ENCODE assay signal across 25 mouse cellular contexts in the genomic region with DNA sequence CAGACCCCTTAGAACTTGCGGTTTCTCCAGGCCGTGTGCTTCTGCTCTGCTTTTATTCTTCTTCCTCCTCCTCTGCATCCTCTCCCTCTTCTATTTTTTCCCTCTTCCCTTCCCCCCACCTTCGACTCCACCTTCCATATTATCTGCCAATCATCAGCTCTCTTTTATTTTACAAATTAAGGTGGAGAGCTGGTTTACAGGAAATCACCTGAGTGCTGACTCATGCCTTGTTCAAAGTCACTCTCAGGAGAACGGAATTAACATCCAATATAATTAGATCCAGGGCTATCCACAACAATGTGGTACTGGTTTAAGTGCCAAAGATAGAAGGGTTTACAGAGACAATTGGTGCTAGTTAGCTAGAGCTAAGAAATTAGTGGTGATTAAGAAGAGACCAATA.
DNase-seq lines count a peak whose midpoint lies in the region; TF ChIP-seq lines count a peak whose summit lies in the region.
"Had no signal": no experiment of that assay in that cellular context is flagged by ENCODE, and none has a peak within 500 bp of the region (broad histone marks: within the 10 kb centered on the region; RNA-seq: fewer than 3 reads in every experiment).

No protein-coding gene starts in this region.

- no peaks in the 10 kb centered on the region for H3K36me3 ChIP-seq in ES-E14 (ENCODE audit: control insufficient read depth, insufficient read depth, low read length, poor library complexity, severe bottlenecking)
- H3K36me3 ChIP-seq in thymus, adult 2 months (ENCODE audit: control insufficient read depth, insufficient read depth, low read length), result no peaks in the 10 kb centered on the region
- H3K36me3 ChIP-seq: G1E had no signal

- H3K4me1 ChIP-seq in ES-E14 (ENCODE audit: control insufficient read depth in 2 of 2, insufficient read depth in 2 of 2, low read length in 2 of 2, poor library complexity in 1 of 2), result peaks cover 0 to 2% of the 10 kb centered on the region in 2 experiments; a peak in 1 of 4 replicates
- no peaks in the 10 kb centered on the region for H3K4me1 ChIP-seq in thymus, adult 2 months (replicated peaks; ENCODE audit: control insufficient read depth, insufficient read depth, low read length)

- H3K9ac ChIP-seq in ES-E14 (ENCODE audit: insufficient read depth, low read depth, low read length, poor library complexity, severe bottlenecking), result no peak overlapping the region

- in situ Hi-C loops in ES-E14 (cut with MboI; ENCODE audit: low sequenced_read_pairs in 2 of 2, unreplicated experiment in 2 of 2), result no loop called here

- no peaks in the 10 kb centered on the region for H3K9me3 ChIP-seq in ES-E14 (ENCODE audit: control insufficient read depth, insufficient read depth, low read depth, low read length)
- H3K9me3 ChIP-seq: G1E had no signal

- H3K27me3 ChIP-seq in thymus, adult 2 months (ENCODE audit: control insufficient read depth, insufficient read depth, low read length), result no peaks in the 10 kb centered on the region
- H3K27me3 ChIP-seq: CH12.LX, Patski had no signal

- H3K4me3 ChIP-seq in ES-E14 (ENCODE audit: insufficient read depth in 1 of 2, low read depth in 1 of 2, low read length in 2 of 2, poor library complexity in 1 of 2, severe bottlenecking in 1 of 2), result no peak overlapping the region
- H3K4me3 ChIP-seq in thymus, adult 2 months (ENCODE audit: control insufficient read depth, insufficient read depth, low read length), result no peak overlapping the region

- TF ChIP-seq POLR2A in thymus, adult 2 months (IDR thresholded peaks at IDR 0.05; ENCODE audit: control insufficient read depth, extremely low read depth, insufficient read depth, low read length, poor library complexity), result no peak

- WGBS in thymus, adult 2 months, result 74% methylated on average over 4 of the region's 4 CpGs

- TF ChIP-seq CTCF in thymus, adult 2 months (IDR thresholded peaks at IDR 0.05; ENCODE audit: borderline replicate concordance, control insufficient read depth, extremely low read depth, insufficient read depth, low read length, poor library complexity), result no peak

- DNase-seq in ES-CJ7 (ENCODE audit: low read depth, low spot score), result peak; percentile 64
- no peak for DNase-seq in ES-E14 (ENCODE audit: low read depth, low spot score)
- peak; percentile 50 for DNase-seq in R1 (ENCODE audit: low read depth, low spot score)
- peak; percentile 15 for DNase-seq in ZHBTc4 (ENCODE audit: low read depth, low spot score)
- DNase-seq in cerebellum, postnatal 14 days, result no peak
- DNase-seq in lung, postnatal 4 days, result no peak
- DNase-seq in adipocyte (ENCODE audit: low spot score), result no peak
- no peak for DNase-seq in thymus, adult 2 months
- DNase-seq: adrenal gland, adult 2 months; adrenal gland, adult 8-10 months; adrenal gland, postnatal 10 days; adrenal gland, postnatal 14 days; adrenal gland, postnatal 25 days; adrenal gland, postnatal 36 days; B cell, adult 2 months; cerebellum, adult 11 months; cerebellum, adult 11-12 months; cerebellum, adult 18-20 months; cerebellum, adult 2 months; cerebellum, adult 8-10 months; cerebellum, adult 9-10 months; cerebellum, adult 9-11 months had no signal

- no peak overlapping the region for H3K27ac ChIP-seq in ES-E14 (ENCODE audit: insufficient read depth, low read depth, low read length, poor library complexity, severe bottlenecking)
- H3K27ac ChIP-seq in thymus, adult 2 months (ENCODE audit: control insufficient read depth, insufficient read depth, low read length), result no peak overlapping the region

TF ChIP-seq in ES-E14, 5 proteins besides CTCF, POLR2A, EP300 and RAD21:
- TF ChIP-seq ZC3H11A (IDR thresholded peaks at IDR 0.05; ENCODE audit: borderline replicate concordance, low read depth, low read length) (no peak), CHD2 (IDR thresholded peaks at IDR 0.05; ENCODE audit: low read depth, low read length) (no peak), MAFK (IDR thresholded peaks at IDR 0.05; ENCODE audit: insufficient read depth, low read depth, low read length) (peak; percentile 72), ZNF384 (IDR thresholded peaks at IDR 0.05; ENCODE audit: low read depth, low read length) (no peak)

Comparison
In these comparisons a context has a peak if more than half of its experiments do, and no peak if none do; other contexts are left out.
1. DNase-seq: peak in ES-CJ7 (single experiment), R1 (single experiment) and ZHBTc4 (single experiment); none in ES-E14 (single experiment), cerebellum, postnatal 14 days (0 of 2), lung, postnatal 4 days (0 of 2), adipocyte (single experiment) and thymus, adult 2 months (single experiment).